Mouse (Mus musculus): Measurements from ENCODE around the gene Rcsd1.

Rcsd1 gene

GRCm38 (mm10) chr1:165655482-165655881 is 54.1 kb downstream of the Rcsd1 start:
- no peak for DNase-seq

- DNase-seq = peak; percentile 60 to 63
Measured at GRCm38 (mm10) chr1:165655022-165655421, 54.5 kb downstream of the Rcsd1 start.

- DNase-seq = no peak
Measured at GRCm38 (mm10) chr1:165653126-165653885, 56.3 kb downstream of the Rcsd1 start.

GRCm38 (mm10) chr1:165652507-165652906 is 57.0 kb downstream of the Rcsd1 start:
- DNase-seq = no peak

- DNase-seq = no peak
Measured at GRCm38 (mm10) chr1:165651158-165651557, 58.4 kb downstream of the Rcsd1 start.

GRCm38 (mm10) chr1:165645102-165645501 is 64.5 kb downstream of the Rcsd1 start:
- no peak for DNase-seq

GRCm38 (mm10) chr1:165643735-165644134 is 65.8 kb downstream of the Rcsd1 start:
- no peak for DNase-seq

- DNase-seq = no peak
Measured at GRCm38 (mm10) chr1:165642780-165643311, 66.7 kb downstream of the Rcsd1 start.

- DNase-seq = peak; percentile 80 to 86
Measured at GRCm38 (mm10) chr1:165641786-165642771, 67.5 kb downstream of the Rcsd1 start.

GRCm38 (mm10) chr1:165641271-165641771 is 68.2 kb downstream of the Rcsd1 start:
- peak; percentile 62 to 74 for DNase-seq

- DNase-seq = no peak
Measured at GRCm38 (mm10) chr1:165636289-165636688, 73.3 kb downstream of the Rcsd1 start.

- DNase-seq = no peak
Measured at GRCm38 (mm10) chr1:165635055-165635897, 74.3 kb downstream of the Rcsd1 start.

GRCm38 (mm10) chr1:165634151-165634884 is 75.2 kb downstream of the Rcsd1 start, which contains the start of gene Mpzl1:
TSS of gene Mpzl1 (minus strand) at chr1:165634538.
- DNase-seq = peak; percentile 94 to 95

GRCm38 (mm10) chr1:165633345-165633744 is 76.2 kb downstream of the Rcsd1 start:
- no peak for DNase-seq

- DNase-seq = no peak
Measured at GRCm38 (mm10) chr1:165631136-165631535, 78.4 kb downstream of the Rcsd1 start.

- DNase-seq = no peak
Measured at GRCm38 (mm10) chr1:165629975-165630374, 79.6 kb downstream of the Rcsd1 start.

GRCm38 (mm10) chr1:165628603-165629002 is 81.0 kb downstream of the Rcsd1 start:
- no peak for DNase-seq

- DNase-seq = no peak
Measured at GRCm38 (mm10) chr1:165625896-165626295, 83.7 kb downstream of the Rcsd1 start.

GRCm38 (mm10) chr1:165625058-165625457 is 84.5 kb downstream of the Rcsd1 start:
- no peak for DNase-seq

- no peak for DNase-seq
Measured at GRCm38 (mm10) chr1:165618201-165618624, 91.3 kb downstream of the Rcsd1 start.
